Mouse (Mus musculus) lung, embryonic 16.5 days (tissue): ENCODE results near the gene Grn. TPM values are rescaled to one million over a fixed set of nuclear protein-coding genes. Genes with fewer than 3 reads are reported as not detected.

Experiments used
- ATAC-seq: fragments of 200-750 bp; cut with Nextera tagmentation; 2 replicates; pipeline ENCODE4 v1.8.0; 2017; ENCODE audit warnings: low read depth, mild to moderate bottlenecking, moderate library complexity
- H3K27ac ChIP-seq: fragments of 300-500 bp; sonication (generic); 2 replicates; pipeline ENCODE4 v1.5.1; 2014; ENCODE audit warnings: mild to moderate bottlenecking, control low read depth, low read length
- H3K27me3 ChIP-seq: fragments of 300-500 bp; sonication (generic); 2 replicates; pipeline ENCODE4 v1.6.1; 2014; ENCODE audit warnings: low read depth, low read length, mixed read lengths; ENCODE audit not compliant: control insufficient read depth, insufficient read depth
- H3K36me3 ChIP-seq: fragments of 300-500 bp; sonication (generic); 2 replicates; pipeline ENCODE4 v1.6.1; 2014; ENCODE audit warnings: low read length; ENCODE audit not compliant: control insufficient read depth, insufficient read depth
- H3K4me1 ChIP-seq: fragments of 300-500 bp; sonication (generic); replicated peaks from 2 replicates; pipeline ENCODE4 v1.6.1; 2014; ENCODE audit warnings: low read length, mixed read lengths; ENCODE audit not compliant: control insufficient read depth, insufficient read depth
- H3K4me2 ChIP-seq: fragments of 300-500 bp; sonication (generic); 2 replicates; pipeline ENCODE4 v1.6.1; 2014; ENCODE audit warnings: low read depth, low read length, control low read depth
- H3K4me3 ChIP-seq: fragments of 300-500 bp; sonication (generic); 2 replicates; pipeline ENCODE4 v1.5.1; 2014; ENCODE audit warnings: mild to moderate bottlenecking, low read length, control low read depth
- H3K9ac ChIP-seq: fragments of 300-500 bp; sonication (generic); 2 replicates; pipeline ENCODE4 v1.6.1; 2014; ENCODE audit warnings: low read length, control low read depth
- H3K9me3 ChIP-seq: fragments of 300-500 bp; sonication (generic); 2 replicates; pipeline ENCODE4 v1.6.1; 2016; ENCODE audit warnings: low read length; ENCODE audit not compliant: control insufficient read depth
- WGBS: fragments of 180-500 bp; shearing (Covaris S2); extraction: QIAGEN DNeasy Blood & Tissue Kit; methylation state at CpG from one replicate; pipeline ENCODE4 v1.1.7; 2014; 5-methylcytosine and 5-hydroxymethylcytosine counted together
- polyA plus RNA-seq: library from polyadenylated mRNA; unstranded; fragments of >200 nt; fragmentation: Nextera tagmentation; extraction: Ambion mirVana; gene quantifications from 2 replicates; pipeline ENCODE4 v1.2.1, GENCODE M21; 2015

Grn gene
- polyA plus RNA-seq, 1 experiment from 2014 or later = 195 TPM

DNA sequence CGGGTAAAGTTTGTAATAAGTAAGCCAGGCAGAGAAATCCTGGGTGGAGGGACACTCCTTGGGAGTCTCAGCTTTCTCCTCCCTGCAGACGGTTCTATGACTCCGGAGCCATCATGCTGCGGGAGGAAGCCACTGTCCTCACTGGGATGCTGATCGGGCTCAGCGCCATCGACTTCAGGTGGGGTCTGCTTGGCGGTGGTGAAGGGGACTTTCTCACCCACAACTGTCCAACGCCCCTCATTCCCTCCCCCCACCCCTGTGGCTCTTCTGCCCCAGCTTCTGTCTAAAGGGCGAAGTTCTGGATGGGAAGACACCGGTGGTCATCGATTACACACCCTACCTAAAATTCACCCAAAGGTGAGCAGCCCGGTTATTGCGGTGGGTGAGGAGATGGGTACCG is 31.0 kb upstream of the Grn start:
- Histone ChIP-seq H3K4me1 (peaks cover 13% of the 10 kb centered on the region), H3K4me3 (peak overlapping the region; percentile 32; the same call in 1 of the 2 replicates), H3K27ac (no peak overlapping the region), H3K27me3 (peaks cover 44% of the 10 kb centered on the region), H3K9ac (no peak overlapping the region), H3K36me3 (peaks cover 15% of the 10 kb centered on the region), H3K4me2 (no peak overlapping the region; the same call in 1 of the 2 replicates), H3K9me3 (no peaks in the 10 kb centered on the region)
- no peak for ATAC-seq
- WGBS = 9% methylated on average over 15 of the region's 15 CpGs

DNA sequence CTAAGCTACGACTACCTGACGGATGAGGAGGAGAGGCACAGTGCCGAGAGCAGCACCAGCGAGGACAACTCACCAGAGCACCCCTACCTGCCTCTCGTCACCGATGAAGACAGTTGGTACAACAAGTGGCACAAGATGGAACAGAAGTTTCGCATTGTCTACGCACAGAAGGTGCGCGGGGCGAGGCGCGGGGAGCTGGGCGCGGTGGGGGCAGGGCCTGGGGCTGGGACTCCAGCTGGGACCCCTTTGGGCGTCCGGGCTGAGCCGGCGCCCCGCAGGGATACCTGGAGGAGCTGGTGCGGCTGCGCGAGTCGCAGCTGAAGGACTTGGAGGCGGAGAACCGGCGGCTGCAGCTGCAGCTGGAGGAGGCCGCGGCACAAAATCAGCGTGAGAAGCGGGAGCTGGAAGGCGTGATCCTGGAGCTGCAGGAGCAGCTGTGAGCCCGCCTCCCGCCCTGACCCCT is 30.5 kb upstream of the Grn start:
- H3K36me3 ChIP-seq = peaks cover 18% of the 10 kb centered on the region
- WGBS = 1% methylated on average over 32 of the region's 34 CpGs
- peak overlapping the region; percentile 53 for H3K4me2 ChIP-seq
- H3K9ac ChIP-seq = peak overlapping the region; percentile 24; the same call in 1 of the 2 replicates
- no peaks in the 10 kb centered on the region for H3K9me3 ChIP-seq
- H3K27ac ChIP-seq = no peak overlapping the region
- peaks cover 15% of the 10 kb centered on the region for H3K4me1 ChIP-seq
- H3K4me3 ChIP-seq = peak overlapping the region; percentile 32
- ATAC-seq = no peak
- H3K27me3 ChIP-seq = peaks cover 39% of the 10 kb centered on the region

DNA sequence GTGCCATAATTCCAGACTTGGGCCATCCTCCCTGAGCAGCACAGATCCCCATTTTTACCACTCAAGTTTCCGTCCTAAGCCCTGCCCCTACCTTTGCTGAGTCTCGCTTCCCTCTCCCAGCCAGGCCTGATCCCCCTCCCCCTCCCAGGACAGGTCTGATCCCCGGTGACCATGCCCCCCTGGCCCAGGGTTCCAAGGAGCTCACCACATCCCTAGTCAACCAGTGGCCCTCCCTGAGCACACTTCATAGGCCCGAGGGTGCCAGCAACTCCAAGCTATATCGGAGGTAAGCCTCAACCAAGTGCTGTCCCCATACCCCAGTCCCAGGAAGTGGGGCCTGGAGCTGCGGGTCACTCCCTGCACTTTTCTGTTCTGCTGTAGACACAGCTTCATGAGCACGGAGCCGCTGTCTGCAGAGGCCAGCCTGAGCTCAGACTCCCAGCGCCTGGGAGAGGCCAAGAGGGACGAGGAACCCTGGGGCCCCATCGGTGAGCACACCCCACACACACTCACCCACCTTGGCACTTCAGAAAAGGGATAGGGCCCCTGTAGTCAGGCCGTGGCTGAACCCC is 29.5 kb upstream of the Grn start:
- Histone ChIP-seq H3K9ac (no peak overlapping the region), H3K27me3 (peaks cover 35% of the 10 kb centered on the region), H3K4me3 (no peak overlapping the region), H3K36me3 (peaks cover 18% of the 10 kb centered on the region), H3K4me2 (no peak overlapping the region), H3K4me1 (peaks cover 23% of the 10 kb centered on the region), H3K27ac (no peak overlapping the region), H3K9me3 (no peaks in the 10 kb centered on the region)
- ATAC-seq = no peak
- 20% methylated on average over 12 of the region's 12 CpGs for WGBS

DNA sequence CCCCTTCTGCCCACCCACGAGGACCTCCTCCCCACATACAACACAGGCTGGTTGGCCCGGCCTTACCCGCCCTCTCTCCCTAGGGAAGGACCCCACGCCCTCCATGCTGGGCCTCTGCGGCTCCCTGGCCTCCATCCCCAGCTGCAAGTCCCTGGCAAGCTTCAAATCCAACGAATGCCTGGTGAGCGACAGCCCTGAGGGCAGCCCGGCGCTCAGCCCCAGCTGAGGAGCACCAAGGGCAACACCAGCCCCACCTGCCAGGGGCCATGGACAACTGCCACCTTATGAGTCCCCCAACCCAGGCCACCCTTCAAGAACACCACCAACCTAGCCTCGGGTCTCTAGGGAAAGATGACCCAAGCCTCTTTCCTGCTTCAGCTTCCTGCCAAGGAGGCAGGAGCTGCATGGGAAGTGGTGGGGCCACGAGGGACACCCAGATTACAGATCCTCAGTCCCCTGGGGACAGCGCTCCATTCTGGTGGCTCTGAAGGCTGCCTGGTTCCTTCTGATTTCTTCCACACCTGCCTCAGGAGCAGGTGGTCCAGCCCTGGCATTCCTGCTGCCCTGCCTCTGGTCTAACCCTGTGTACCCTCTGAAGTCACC is 28.1 kb upstream of the Grn start:
- Histone ChIP-seq H3K9me3 (no peaks in the 10 kb centered on the region), H3K36me3 (peaks cover 18% of the 10 kb centered on the region), H3K4me3 (no peak overlapping the region), H3K27me3 (peaks cover 31% of the 10 kb centered on the region), H3K4me2 (no peak overlapping the region), H3K9ac (no peak overlapping the region), H3K4me1 (peaks cover 34% of the 10 kb centered on the region), H3K27ac (no peak overlapping the region)
- no peak for ATAC-seq
- 61% methylated on average over 12 of the region's 12 CpGs for WGBS

DNA sequence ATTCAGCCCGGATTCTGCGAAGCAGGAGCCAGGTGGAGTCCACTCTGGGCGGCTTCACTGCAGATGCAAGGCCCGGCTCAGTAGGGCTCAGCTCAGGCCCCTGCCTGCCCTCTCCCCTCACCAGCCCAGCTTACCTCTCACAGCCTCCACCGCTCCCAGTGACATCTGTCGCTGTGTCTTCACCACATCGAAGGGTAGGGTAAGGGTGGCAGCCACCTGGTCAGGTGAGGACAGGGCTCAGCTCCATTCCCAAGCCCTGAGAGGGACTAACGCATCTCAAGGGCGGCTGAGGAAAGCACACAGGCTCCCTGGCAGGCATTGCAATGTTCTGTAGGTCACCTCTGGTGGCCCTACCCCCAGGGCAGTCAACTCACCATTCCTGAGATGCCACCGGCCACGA is 26.5 kb upstream of the Grn start:
- H3K4me1 ChIP-seq = peaks cover 34% of the 10 kb centered on the region
- ATAC-seq = no peak
- no peak overlapping the region for H3K4me2 ChIP-seq
- H3K36me3 ChIP-seq = peaks cover 18% of the 10 kb centered on the region
- H3K27me3 ChIP-seq = peaks cover 19% of the 10 kb centered on the region
- 94% methylated on average over 11 of the region's 11 CpGs for WGBS
- no peak overlapping the region for H3K4me3 ChIP-seq
- no peaks in the 10 kb centered on the region for H3K9me3 ChIP-seq
- H3K27ac ChIP-seq = no peak overlapping the region
- no peak overlapping the region for H3K9ac ChIP-seq

DNA sequence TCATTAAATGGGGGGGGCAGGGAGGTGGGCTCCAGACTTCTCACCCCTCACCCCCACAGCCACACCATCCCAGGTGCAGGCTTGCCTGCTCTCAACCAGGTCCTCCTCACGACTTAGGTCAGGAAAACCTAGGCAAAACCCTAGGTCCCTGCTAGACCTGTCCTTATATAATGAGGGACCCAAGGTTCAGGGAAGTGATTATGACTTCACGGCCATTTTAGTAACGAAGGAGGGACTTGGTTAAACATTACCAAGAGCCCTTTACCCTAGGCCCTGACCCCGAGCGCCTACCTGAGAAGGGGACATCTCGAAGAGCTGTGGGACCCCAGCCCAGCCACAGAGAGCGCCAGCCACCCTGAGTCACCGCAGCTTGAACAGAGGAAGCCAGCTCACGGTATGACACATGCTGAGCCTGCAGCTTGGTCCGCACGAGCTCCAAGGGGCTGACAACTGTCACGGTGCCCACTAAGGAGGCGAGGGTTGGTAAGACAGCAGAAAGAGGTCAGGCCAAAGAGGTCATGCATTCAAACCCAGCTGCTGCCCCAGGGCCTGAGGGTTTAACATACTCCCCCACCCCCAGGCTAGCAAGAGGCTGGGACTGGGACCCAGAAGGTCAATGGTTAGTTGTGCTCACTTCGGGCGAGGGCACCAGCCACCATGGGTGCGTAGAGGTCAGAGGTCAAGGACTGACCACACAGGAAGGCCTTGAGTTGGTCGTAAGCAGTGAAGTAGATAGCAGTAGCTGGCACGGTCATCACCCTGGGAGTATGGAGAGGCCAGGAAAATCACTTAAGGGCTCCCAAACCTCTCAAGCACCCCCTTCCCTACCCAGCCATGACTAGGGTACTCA is 25.7 kb upstream of the Grn start:
- peaks cover 29% of the 10 kb centered on the region for H3K4me1 ChIP-seq
- H3K4me3 ChIP-seq = no peak overlapping the region
- 69% methylated on average over 18 of the region's 18 CpGs for WGBS
- H3K27ac ChIP-seq = no peak overlapping the region
- H3K9me3 ChIP-seq = no peaks in the 10 kb centered on the region
- no peak overlapping the region for H3K4me2 ChIP-seq
- peaks cover 18% of the 10 kb centered on the region for H3K36me3 ChIP-seq
- peaks cover 12% of the 10 kb centered on the region for H3K27me3 ChIP-seq
- no peak overlapping the region for H3K9ac ChIP-seq
- ATAC-seq = no peak

DNA sequence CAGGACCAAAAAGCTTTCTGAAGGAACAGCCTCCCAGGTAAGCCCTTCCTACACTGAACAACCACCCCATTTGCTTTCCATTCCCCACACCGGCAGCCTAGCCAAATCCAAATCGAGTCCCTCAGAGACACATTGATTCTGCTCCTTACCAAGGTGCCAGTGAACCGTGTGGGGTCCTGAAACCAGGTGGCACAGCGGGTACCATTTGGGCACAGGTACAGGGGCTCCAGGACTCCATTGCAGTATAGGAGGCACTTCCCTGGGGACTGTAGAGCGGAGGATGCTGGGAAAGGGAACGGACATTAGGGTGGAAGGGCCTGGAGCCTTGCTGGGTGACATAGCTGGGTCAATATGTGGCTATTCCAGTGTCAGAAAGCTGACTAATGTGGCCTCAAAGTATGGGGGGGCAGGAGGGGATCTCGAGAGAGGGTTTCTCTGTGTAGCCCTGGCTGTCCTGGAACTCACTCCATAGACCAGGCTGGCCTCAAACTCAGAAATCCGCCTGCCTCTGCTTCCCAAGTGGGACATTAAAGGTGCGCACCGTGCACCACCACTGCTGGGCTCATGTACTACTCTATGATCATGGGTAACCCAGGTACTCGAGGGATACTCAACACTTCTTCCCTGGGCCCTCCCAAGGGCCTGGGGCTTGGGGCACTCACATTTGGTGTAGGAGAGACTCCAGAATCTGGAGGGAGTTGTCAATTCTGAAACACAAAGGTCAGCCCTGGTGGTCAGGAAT is 24.4 kb upstream of the Grn start:
- Histone ChIP-seq H3K27ac (no peak overlapping the region), H3K27me3 (no peaks in the 10 kb centered on the region)

DNA sequence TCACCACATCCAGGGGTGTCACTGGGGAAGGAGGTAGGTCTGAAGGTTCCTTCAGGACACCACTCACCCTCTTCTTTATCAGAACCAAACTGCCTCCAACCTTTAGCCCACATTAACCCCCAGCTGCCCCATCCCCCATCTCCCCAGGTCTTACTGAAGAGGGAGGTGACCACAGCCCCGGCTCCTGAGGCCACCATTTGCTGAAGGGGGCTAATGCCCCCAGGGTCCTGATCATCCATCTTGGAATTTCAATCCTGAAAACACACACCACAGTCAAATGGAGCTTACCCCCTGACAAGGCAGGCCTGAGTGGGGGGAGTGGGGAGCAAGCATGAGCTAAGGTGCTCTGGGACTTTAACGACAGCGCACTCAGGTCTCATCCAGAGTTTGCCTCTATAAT is 23.7 kb upstream of the Grn start:
- Histone ChIP-seq H3K4me2 (peak overlapping the region; percentile 95), H3K9ac (peak overlapping the region; percentile 95), H3K9me3 (no peaks in the 10 kb centered on the region), H3K4me3 (peak overlapping the region; percentile 97), H3K27ac (peak overlapping the region; percentile 94), H3K4me1 (peaks cover 24% of the 10 kb centered on the region), H3K36me3 (peaks cover 18% of the 10 kb centered on the region), H3K27me3 (no peaks in the 10 kb centered on the region)
- 6% methylated on average over 3 of the region's 3 CpGs for WGBS
- no peak for ATAC-seq

More for the DNA sequence above, 24.4 kb upstream of the Grn start:
- Histone ChIP-seq H3K9ac (peak overlapping the region; percentile 34; the same call in 1 of the 2 replicates), H3K4me1 (peaks cover 22% of the 10 kb centered on the region), H3K4me2 (peak overlapping the region; percentile 95), H3K4me3 (no peak overlapping the region; the same call in 1 of the 2 replicates), H3K36me3 (peaks cover 18% of the 10 kb centered on the region), H3K9me3 (no peaks in the 10 kb centered on the region)
- WGBS = 79% methylated on average over 11 of the region's 11 CpGs
- no peak for ATAC-seq
